Mouse (Mus musculus) intestine, embryonic 14.5 days (tissue): Measurements from ENCODE around the gene Ciapin1. TPM values are rescaled to one million over a fixed set of nuclear protein-coding genes. Genes with fewer than 3 reads are reported as not detected.
A peak's percentile ranks its signal among the peaks of the same experiment; 100 is the strongest.
"Not testable (repeated sequence)": the region's sequence is repeated elsewhere in the genome, so short reads cannot be mapped to it uniquely, and the experiment has no call there.

ENCODE experiments used
- ATAC-seq: fragments of 200-750 bp; cut with Nextera tagmentation; replicated peaks from 2 replicates; pipeline ENCODE4 v1.8.0; 2017; ENCODE audit warnings: low read depth, moderate number of reproducible peaks, moderate TSS enrichment, moderate library complexity; ENCODE audit not compliant: low FRiP score, low TSS enrichment
- DNase-seq: peaks from one replicate; pipeline ENCODE4 v3.0.0-alpha.2; 2018; ENCODE audit warnings: low spot score
- H3K27ac ChIP-seq: fragments of 300-500 bp; sonication (generic); 2 replicates; pipeline ENCODE4 v1.5.1; 2014; ENCODE audit warnings: low read depth, mild to moderate bottlenecking, control low read depth
- H3K27me3 ChIP-seq: fragments of 300-500 bp; sonication (generic); replicated peaks from 2 replicates; pipeline ENCODE4 v1.6.1; 2014; ENCODE audit warnings: low read length, control low read depth; ENCODE audit not compliant: control insufficient read depth, insufficient read depth
- H3K36me3 ChIP-seq: fragments of 300-500 bp; sonication (generic); 2 replicates; pipeline ENCODE4 v1.6.1; 2014; ENCODE audit warnings: low read length, control low read depth; ENCODE audit not compliant: control insufficient read depth, insufficient read depth
- H3K4me1 ChIP-seq: fragments of 300-500 bp; sonication (generic); replicated peaks from 2 replicates; pipeline ENCODE4 v1.6.1; 2014; ENCODE audit warnings: low read length, control low read depth, mixed read lengths; ENCODE audit not compliant: control insufficient read depth, insufficient read depth
- H3K4me2 ChIP-seq: fragments of 300-500 bp; sonication (generic); 2 replicates; pipeline ENCODE4 v1.6.1; 2014; ENCODE audit warnings: low read length
- H3K4me3 ChIP-seq: fragments of 300-500 bp; sonication (generic); 2 replicates; pipeline ENCODE4 v1.5.1; 2014; ENCODE audit warnings: low read depth, low read length, control low read depth, mixed read lengths
- H3K9ac ChIP-seq: fragments of 300-500 bp; sonication (generic); 2 replicates; pipeline ENCODE4 v1.6.1; 2014; ENCODE audit warnings: mild to moderate bottlenecking, low read length
- H3K9me3 ChIP-seq: fragments of 300-500 bp; sonication (generic); 2 replicates; pipeline ENCODE4 v1.6.1; 2016; ENCODE audit warnings: low read length, control low read depth; ENCODE audit not compliant: control insufficient read depth
- WGBS: fragments of 180-500 bp; shearing (Covaris S2); extraction: QIAGEN DNeasy Blood & Tissue Kit; methylation state at CpG from one replicate; pipeline ENCODE4 v1.1.7; 2014; 5-methylcytosine and 5-hydroxymethylcytosine counted together
- polyA plus RNA-seq: library from polyadenylated mRNA; unstranded; fragments of >200 nt; fragmentation: Nextera tagmentation; extraction: Ambion mirVana; gene quantifications from 2 replicates; pipeline ENCODE4 v1.2.1, GENCODE M21; 2014

Ciapin1 gene
- polyA plus RNA-seq, 1 experiment from 2014 or later = 94.9 TPM

GRCm38 (mm10) chr8:94836456-94837240, 1.5 kb downstream of the Ciapin1 start:
- Histone ChIP-seq H3K9me3 (no peaks in the 10 kb centered on the region), H3K4me1 (peaks cover 15% of the 10 kb centered on the region), H3K36me3 (peaks cover 11% of the 10 kb centered on the region), H3K9ac (peak overlapping the region; percentile 94), H3K27me3 (no peaks in the 10 kb centered on the region), H3K4me3 (peak overlapping the region; percentile 96), H3K4me2 (peak overlapping the region; percentile 92), H3K27ac (no peak overlapping the region)
- no peak for DNase-seq
- no peak for ATAC-seq
- 60% methylated on average over 11 of the region's 11 CpGs for WGBS

GRCm38 (mm10) chr8:94835751-94836150, 2.4 kb downstream of the Ciapin1 start:
- H3K27me3 ChIP-seq, H3K27ac ChIP-seq, ATAC-seq, DNase-seq, H3K9me3 ChIP-seq, H3K4me3 ChIP-seq, H3K4me2 ChIP-seq, H3K9ac ChIP-seq: not testable (repeated sequence)
- Histone ChIP-seq H3K4me1 (peaks cover 15% of the 10 kb centered on the region), H3K36me3 (peaks cover 19% of the 10 kb centered on the region)
- 95% methylated on average over 13 of the region's 13 CpGs for WGBS

DNA sequence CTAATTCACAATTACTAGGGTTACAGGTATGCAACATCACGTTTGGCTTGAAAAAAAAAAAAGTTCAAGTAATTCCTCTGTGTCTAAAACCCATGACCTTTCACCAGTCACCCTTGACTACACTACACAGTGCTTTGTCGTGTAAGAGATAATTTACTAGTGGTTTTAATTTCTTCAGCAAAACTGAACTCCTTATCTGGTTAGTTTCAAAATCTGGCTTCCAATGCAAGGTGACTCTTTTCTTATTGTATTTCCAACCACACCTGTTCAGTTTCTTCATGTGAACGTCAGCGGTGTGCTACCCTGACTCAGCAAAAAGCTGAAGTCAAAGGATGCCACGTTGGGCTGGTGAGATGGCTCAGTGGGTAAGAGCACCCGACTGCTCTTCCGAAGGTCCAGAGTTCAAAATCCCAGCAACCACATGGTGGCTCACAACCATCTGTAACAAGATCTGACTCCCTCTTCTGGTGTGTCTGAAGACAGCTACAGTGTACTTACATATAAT, 4.2 kb downstream of the Ciapin1 start:
- DNase-seq, H3K9me3 ChIP-seq, H3K4me2 ChIP-seq, H3K9ac ChIP-seq, H3K27me3 ChIP-seq, H3K4me3 ChIP-seq, ATAC-seq, H3K27ac ChIP-seq: not testable (repeated sequence)
- WGBS = 74% methylated on average over 7 of the region's 7 CpGs
- Histone ChIP-seq H3K4me1 (peaks cover 11% of the 10 kb centered on the region), H3K36me3 (peaks cover 28% of the 10 kb centered on the region)

- H3K4me2 ChIP-seq = no peak overlapping the region
- peaks cover 79% of the 10 kb centered on the region for H3K36me3 ChIP-seq
- DNase-seq = no peak
- 91% methylated on average over 6 of the region's 6 CpGs for WGBS
- H3K27ac ChIP-seq = no peak overlapping the region
- ATAC-seq = no peak
- H3K9ac ChIP-seq = no peak overlapping the region
- H3K27me3 ChIP-seq = no peaks in the 10 kb centered on the region
- H3K4me1 ChIP-seq = no peaks in the 10 kb centered on the region
- no peak overlapping the region for H3K4me3 ChIP-seq
- H3K9me3 ChIP-seq = no peaks in the 10 kb centered on the region
Measured at GRCm38 (mm10) chr8:94828284-94828683, 9.9 kb downstream of the Ciapin1 start.

GRCm38 (mm10) chr8:94826210-94826609, 11.9 kb downstream of the Ciapin1 start:
- DNase-seq = no peak
- Histone ChIP-seq H3K9me3 (no peaks in the 10 kb centered on the region), H3K36me3 (peaks cover 77% of the 10 kb centered on the region), H3K27ac (no peak overlapping the region), H3K27me3 (no peaks in the 10 kb centered on the region), H3K4me1 (no peaks in the 10 kb centered on the region), H3K4me2 (no peak overlapping the region), H3K4me3 (no peak overlapping the region), H3K9ac (no peak overlapping the region)
- no peak for ATAC-seq
- WGBS = 94% methylated on average over 5 of the region's 5 CpGs

- no peak overlapping the region for H3K9ac ChIP-seq
- no peak for DNase-seq
- 88% methylated on average over 6 of the region's 6 CpGs for WGBS
- H3K36me3 ChIP-seq = peaks cover 77% of the 10 kb centered on the region
- H3K27ac ChIP-seq = no peak overlapping the region
- no peaks in the 10 kb centered on the region for H3K9me3 ChIP-seq
- H3K4me3 ChIP-seq = no peak overlapping the region
- H3K4me2 ChIP-seq = no peak overlapping the region
- H3K4me1 ChIP-seq = no peaks in the 10 kb centered on the region
- ATAC-seq = no peak
- H3K27me3 ChIP-seq = no peaks in the 10 kb centered on the region
Measured at GRCm38 (mm10) chr8:94825170-94825569, 13.0 kb downstream of the Ciapin1 start.

GRCm38 (mm10) chr8:94822637-94823560, 15.3 kb downstream of the Ciapin1 start:
- ATAC-seq = peak; percentile 58
- no peak overlapping the region for H3K4me2 ChIP-seq
- H3K36me3 ChIP-seq = peaks cover 64% of the 10 kb centered on the region
- no peaks in the 10 kb centered on the region for H3K4me1 ChIP-seq
- H3K4me3 ChIP-seq = no peak overlapping the region
- 78% methylated on average over 23 of the region's 23 CpGs for WGBS
- DNase-seq = peak; percentile 74
- no peak overlapping the region for H3K27ac ChIP-seq
- no peaks in the 10 kb centered on the region for H3K9me3 ChIP-seq
- H3K27me3 ChIP-seq = no peaks in the 10 kb centered on the region
- no peak overlapping the region for H3K9ac ChIP-seq

- H3K4me3 ChIP-seq = no peak overlapping the region
- peaks cover 52% of the 10 kb centered on the region for H3K36me3 ChIP-seq
- H3K27ac ChIP-seq = no peak overlapping the region
- no peaks in the 10 kb centered on the region for H3K9me3 ChIP-seq
- WGBS = 94% methylated on average over 2 of the region's 2 CpGs
- no peak overlapping the region for H3K9ac ChIP-seq
- no peaks in the 10 kb centered on the region for H3K27me3 ChIP-seq
- no peaks in the 10 kb centered on the region for H3K4me1 ChIP-seq
- ATAC-seq (no peak), DNase-seq (no peak)
- H3K4me2 ChIP-seq = no peak overlapping the region
Measured at GRCm38 (mm10) chr8:94821381-94821780, 16.8 kb downstream of the Ciapin1 start.
